Mouse (Mus musculus) cerebellum, adult 2 months (tissue): ENCODE data around the gene Omp.

Experiments used
- CTCF ChIP-seq: fragments of 200-500 bp; IDR thresholded peaks from 2 replicates; pipeline ENCODE4 v1.5.1; 2011; ENCODE audit warnings: low read depth, mild to moderate bottlenecking, control low read depth, low read length, moderate library complexity, borderline replicate concordance; ENCODE audit not compliant: insufficient read depth
- POLR2A ChIP-seq: fragments of 200-500 bp; IDR thresholded peaks from 2 replicates; pipeline ENCODE4 v1.6.1; 2011; ENCODE audit warnings: low read length, control low read depth, borderline replicate concordance; ENCODE audit not compliant: insufficient read depth

DNA sequence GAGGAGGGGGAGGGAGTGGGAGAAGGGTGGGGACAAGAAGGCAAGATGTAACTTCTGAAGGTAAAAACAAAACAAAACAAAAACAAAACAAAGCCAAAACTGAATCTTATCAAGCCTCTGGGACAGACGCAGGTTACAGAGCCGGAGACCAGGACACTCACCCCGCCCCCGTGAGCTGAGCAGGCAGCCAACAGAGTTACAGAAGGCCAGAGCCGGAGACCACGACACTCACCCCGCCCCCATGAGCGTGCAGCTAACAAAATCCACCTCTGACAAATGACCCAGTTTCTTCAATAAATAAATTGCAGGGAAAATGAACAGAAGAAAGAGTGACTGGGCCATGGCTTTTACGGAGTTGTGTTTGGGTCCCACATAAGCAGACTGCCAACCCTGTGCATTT, 6.1 kb downstream of the Omp start:
- no peak for TF ChIP-seq POLR2A
- TF ChIP-seq CTCF: no peak
